Mouse (Mus musculus) liver, embryonic 11.5 days (tissue): ENCODE measurements around the gene Cxcl14. TPM values are rescaled to one million over a fixed set of nuclear protein-coding genes. Genes with fewer than 3 reads are reported as not detected.

ENCODE experiments used
- ATAC-seq: fragments of 200-750 bp; cut with Nextera tagmentation; replicated peaks from 2 replicates; pipeline ENCODE4 v1.8.0; 2017; ENCODE audit warnings: moderate number of reproducible peaks, mild to moderate bottlenecking, moderate TSS enrichment, moderate library complexity; ENCODE audit not compliant: low FRiP score
- DNase-seq: peaks from one replicate; pipeline ENCODE4 v3.0.0-alpha.2; 2017; ENCODE audit warnings: low spot score
- H3K27ac ChIP-seq: fragments of 300-500 bp; sonication (generic); 2 replicates; pipeline ENCODE4 v1.5.1; 2014; ENCODE audit warnings: mild to moderate bottlenecking, low read depth, low read length, control low read depth
- H3K27me3 ChIP-seq: fragments of 300-500 bp; sonication (generic); replicated peaks from 2 replicates; pipeline ENCODE4 v1.6.1; 2014; ENCODE audit warnings: low read length, mixed read lengths; ENCODE audit not compliant: control insufficient read depth, insufficient read depth
- H3K36me3 ChIP-seq: fragments of 300-500 bp; sonication (generic); 2 replicates; pipeline ENCODE4 v1.6.1; 2014; ENCODE audit warnings: mild to moderate bottlenecking, low read length, moderate library complexity, mixed read lengths; ENCODE audit not compliant: control insufficient read depth, insufficient read depth
- H3K4me1 ChIP-seq: fragments of 300-500 bp; sonication (generic); replicated peaks from 2 replicates; pipeline ENCODE4 v1.6.1; 2014; ENCODE audit warnings: low read length, mixed read lengths; ENCODE audit not compliant: control insufficient read depth, insufficient read depth
- H3K4me2 ChIP-seq: fragments of 300-500 bp; sonication (generic); 2 replicates; pipeline ENCODE4 v1.6.1; 2014; ENCODE audit warnings: mild to moderate bottlenecking, control low read depth, moderate library complexity
- H3K4me3 ChIP-seq: fragments of 300-500 bp; sonication (generic); 2 replicates; pipeline ENCODE4 v1.5.1; 2014; ENCODE audit warnings: low read depth, low read length, control low read depth
- H3K9ac ChIP-seq: fragments of 300-500 bp; sonication (generic); 2 replicates; pipeline ENCODE4 v1.6.1; 2014; ENCODE audit warnings: low read depth, low read length, control low read depth
- H3K9me3 ChIP-seq: fragments of 300-500 bp; sonication (generic); 2 replicates; pipeline ENCODE4 v1.6.1; 2016; ENCODE audit warnings: low read length, inconsistent platforms, mixed read lengths; ENCODE audit not compliant: control insufficient read depth
- WGBS: fragments of 180-500 bp; shearing (Covaris S2); extraction: QIAGEN DNeasy Blood & Tissue Kit; methylation state at CpG from one replicate; pipeline ENCODE4 v1.1.7; 2014; 5-methylcytosine and 5-hydroxymethylcytosine counted together
- polyA plus RNA-seq: library from polyadenylated mRNA; unstranded; fragments of >200 nt; fragmentation: Nextera tagmentation; extraction: Ambion mirVana; gene quantifications from 2 replicates; pipeline ENCODE4 v1.2.1, GENCODE M21; 2014

Cxcl14 gene
- polyA plus RNA-seq, 1 experiment from 2014 or later = 5.9 TPM

GRCm38 (mm10) chr13:56260344-56260780, 36.0 kb downstream of the Cxcl14 start:
- Histone ChIP-seq H3K4me1 (no peaks in the 10 kb centered on the region), H3K9ac (no peak overlapping the region), H3K27me3 (peaks cover 77% of the 10 kb centered on the region), H3K27ac (no peak overlapping the region), H3K36me3 (no peaks in the 10 kb centered on the region), H3K4me2 (no peak overlapping the region), H3K9me3 (no peaks in the 10 kb centered on the region), H3K4me3 (no peak overlapping the region)
- WGBS = 5% methylated on average over 17 of the region's 17 CpGs
- ATAC-seq (no peak), DNase-seq (no peak)

DNA sequence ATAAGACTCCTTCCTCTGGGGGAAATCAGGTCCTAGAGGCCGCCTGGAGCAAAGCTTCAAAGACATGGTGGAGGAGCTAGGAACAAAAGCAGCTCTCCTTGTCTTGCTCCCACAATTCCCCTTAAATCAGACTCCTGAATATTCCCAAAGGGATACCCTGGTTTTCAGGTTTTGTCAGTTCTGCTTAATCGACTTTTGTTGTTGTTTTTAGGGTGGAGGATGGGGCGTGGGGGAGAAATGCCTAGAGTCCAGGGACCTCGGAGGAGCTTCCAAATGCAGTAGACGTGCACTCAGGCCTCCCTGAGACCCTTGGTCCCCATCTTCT, 36.5 kb downstream of the Cxcl14 start:
- ATAC-seq = no peak
- Histone ChIP-seq H3K4me3 (no peak overlapping the region), H3K36me3 (no peaks in the 10 kb centered on the region), H3K4me1 (no peaks in the 10 kb centered on the region), H3K9ac (no peak overlapping the region), H3K9me3 (no peaks in the 10 kb centered on the region), H3K27ac (no peak overlapping the region), H3K27me3 (peaks cover 79% of the 10 kb centered on the region), H3K4me2 (no peak overlapping the region)
- 4% methylated on average over 5 of the region's 5 CpGs for WGBS
- no peak for DNase-seq

DNA sequence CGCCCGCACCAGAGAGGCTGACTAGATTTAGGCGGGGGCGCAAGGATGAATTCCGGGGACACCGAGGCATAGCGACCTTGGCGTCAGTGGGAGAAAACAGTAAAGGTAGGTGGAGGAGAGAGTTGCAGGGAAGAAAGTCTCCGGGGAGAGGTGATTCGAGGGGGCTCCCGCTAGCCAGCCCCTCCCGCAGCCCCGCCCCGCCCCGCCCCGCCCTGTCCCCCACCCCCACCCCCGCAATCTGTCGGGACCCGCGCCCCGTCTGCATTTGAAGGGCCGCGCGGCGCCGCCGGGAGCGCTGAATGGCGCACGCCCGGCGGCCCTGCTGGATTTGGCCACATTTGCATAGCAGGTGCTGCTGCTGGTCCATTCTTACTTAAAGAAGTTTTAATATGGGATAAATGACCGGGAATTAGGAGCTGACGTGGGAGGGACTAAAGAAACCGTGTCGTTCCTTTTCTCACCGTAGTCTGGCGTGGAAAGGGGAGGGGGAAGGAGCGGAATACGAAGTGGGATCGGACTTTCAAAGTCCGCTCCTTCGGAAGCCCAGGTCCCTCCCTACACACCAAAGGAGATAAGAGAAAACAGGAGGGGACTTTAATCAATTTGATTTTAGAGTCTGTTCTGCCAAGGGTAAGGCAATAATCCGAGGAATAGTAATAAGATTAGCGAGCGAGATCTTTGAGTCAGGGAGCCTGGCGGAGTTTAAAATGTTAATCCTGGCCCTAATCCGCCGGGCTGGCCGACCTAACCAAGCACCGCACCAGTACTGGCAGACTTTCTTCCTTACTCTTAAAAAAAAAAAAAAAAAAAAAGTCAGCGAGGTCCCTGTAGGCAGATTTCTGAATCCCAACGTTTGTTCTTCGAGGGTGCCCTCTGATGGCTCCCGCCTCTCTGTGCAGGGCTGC, 37.1 kb downstream of the Cxcl14 start:
- Histone ChIP-seq H3K4me2 (no peak overlapping the region), H3K4me1 (no peaks in the 10 kb centered on the region), H3K4me3 (peak overlapping the region; percentile 5; the same call in 1 of the 2 replicates), H3K9me3 (no peaks in the 10 kb centered on the region), H3K27me3 (peaks cover 85% of the 10 kb centered on the region), H3K27ac (no peak overlapping the region), H3K9ac (no peak overlapping the region), H3K36me3 (no peaks in the 10 kb centered on the region)
- no peak for DNase-seq
- no peak for ATAC-seq
- WGBS = 2% methylated on average over 52 of the region's 55 CpGs

- DNase-seq (no peak), ATAC-seq (no peak)
- H3K9ac ChIP-seq = no peak overlapping the region
- 3% methylated on average over 52 of the region's 52 CpGs for WGBS
- H3K4me1 ChIP-seq = no peaks in the 10 kb centered on the region
- no peaks in the 10 kb centered on the region for H3K36me3 ChIP-seq
- no peak overlapping the region for H3K27ac ChIP-seq
- peak overlapping the region; percentile 5; the same call in 1 of the 2 replicates for H3K4me3 ChIP-seq
- H3K27me3 ChIP-seq = peaks cover 93% of the 10 kb centered on the region
- no peaks in the 10 kb centered on the region for H3K9me3 ChIP-seq
- H3K4me2 ChIP-seq = no peak overlapping the region
These were observed 37.9 kb downstream of the Cxcl14 start for GRCm38 (mm10) chr13:56258196-56259020.

- 7% methylated on average over 12 of the region's 12 CpGs for WGBS
These were observed 38.7 kb downstream of the Cxcl14 start for GRCm38 (mm10) chr13:56257469-56258153.

DNA sequence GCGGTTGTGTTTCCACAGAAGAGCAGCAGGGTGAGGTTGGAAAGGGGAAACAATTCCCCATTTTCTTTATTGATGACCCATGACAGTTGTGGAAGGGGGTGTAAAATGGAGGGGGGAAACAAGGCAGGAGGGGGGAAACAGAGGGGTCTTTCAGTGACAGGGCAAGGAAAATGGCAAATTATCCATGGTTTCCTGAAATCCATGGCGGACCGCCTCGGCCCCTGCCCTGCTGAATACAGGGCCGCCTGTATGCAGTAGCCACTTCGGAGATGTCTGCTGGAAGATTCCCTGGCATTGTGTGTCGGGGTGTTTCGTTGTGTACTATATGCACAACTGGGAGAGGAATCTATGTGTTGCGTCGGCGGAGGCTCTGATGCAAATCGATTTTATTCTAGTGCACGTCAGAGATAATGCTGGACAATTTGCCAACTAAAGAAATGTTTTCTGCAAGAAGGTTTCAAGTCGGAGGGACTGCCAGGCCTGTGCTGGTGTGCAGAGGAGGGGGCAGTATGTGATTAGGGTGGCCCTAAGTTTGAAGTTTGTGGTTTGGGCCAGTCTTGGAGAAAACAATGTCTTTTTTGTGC, 39.5 kb downstream of the Cxcl14 start:
- H3K4me1 ChIP-seq = no peaks in the 10 kb centered on the region
- DNase-seq = no peak
- no peak overlapping the region for H3K27ac ChIP-seq
- 17% methylated on average over 14 of the region's 14 CpGs for WGBS
- no peak for ATAC-seq
- H3K27me3 ChIP-seq = peaks cover 100% of the 10 kb centered on the region
- no peak overlapping the region for H3K9ac ChIP-seq
- H3K4me3 ChIP-seq = no peak overlapping the region
- no peaks in the 10 kb centered on the region for H3K36me3 ChIP-seq
- H3K4me2 ChIP-seq = no peak overlapping the region
- H3K9me3 ChIP-seq = no peaks in the 10 kb centered on the region

More at GRCm38 (mm10) chr13:56257469-56258153, 38.7 kb downstream of the Cxcl14 start:
- Histone ChIP-seq H3K9ac (no peak overlapping the region), H3K4me3 (no peak overlapping the region), H3K9me3 (no peaks in the 10 kb centered on the region), H3K36me3 (no peaks in the 10 kb centered on the region), H3K4me2 (no peak overlapping the region), H3K27ac (no peak overlapping the region), H3K4me1 (no peaks in the 10 kb centered on the region), H3K27me3 (peaks cover 99% of the 10 kb centered on the region)
- ATAC-seq (no peak), DNase-seq (no peak)

DNA sequence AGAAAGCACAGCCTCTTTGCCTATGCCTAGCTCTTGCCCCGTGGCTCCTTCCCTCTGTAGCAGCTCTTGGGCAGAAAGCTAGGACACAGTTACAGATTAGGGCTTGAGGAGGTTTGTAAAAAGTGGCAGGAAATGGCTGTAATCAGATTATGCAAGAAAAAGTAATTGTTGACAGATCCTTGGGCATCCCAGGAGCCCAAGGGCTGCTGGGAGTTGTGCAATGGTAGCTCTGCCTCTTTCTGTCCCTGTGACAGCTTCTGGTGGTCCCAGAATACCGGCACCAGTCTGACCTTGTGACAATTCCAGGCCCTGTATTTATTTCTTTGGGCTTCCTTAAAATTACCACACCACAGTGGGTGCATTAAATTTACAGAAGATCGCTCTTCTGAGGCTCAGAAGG, 43.0 kb downstream of the Cxcl14 start:
- Histone ChIP-seq H3K4me2 (no peak overlapping the region), H3K27me3 (peaks cover 100% of the 10 kb centered on the region), H3K9me3 (no peaks in the 10 kb centered on the region), H3K4me3 (no peak overlapping the region), H3K4me1 (no peaks in the 10 kb centered on the region), H3K27ac (no peak overlapping the region), H3K9ac (no peak overlapping the region), H3K36me3 (no peaks in the 10 kb centered on the region)
- DNase-seq = no peak
- 21% methylated on average over 3 of the region's 3 CpGs for WGBS
- ATAC-seq = no peak

GRCm38 (mm10) chr13:56252783-56253182, 43.6 kb downstream of the Cxcl14 start:
- H3K4me2 ChIP-seq = no peak overlapping the region
- peaks cover 100% of the 10 kb centered on the region for H3K27me3 ChIP-seq
- H3K9me3 ChIP-seq = no peaks in the 10 kb centered on the region
- H3K4me3 ChIP-seq = no peak overlapping the region
- no peak overlapping the region for H3K27ac ChIP-seq
- H3K4me1 ChIP-seq = no peaks in the 10 kb centered on the region
- DNase-seq = no peak
- H3K36me3 ChIP-seq = no peaks in the 10 kb centered on the region
- 17% methylated on average over 8 of the region's 8 CpGs for whole genome bisulfite sequencing
- no peak overlapping the region for H3K9ac ChIP-seq
- no peak for ATAC-seq
